Mouse (Mus musculus) adrenal gland, adult 8-10 months (tissue): Measurements from ENCODE around the gene Robo3. TPM values are rescaled to one million over a fixed set of nuclear protein-coding genes. Genes with fewer than 3 reads are reported as not detected.
A peak's percentile ranks its signal among the peaks of the same experiment; 100 is the strongest.

Source experiments
- DNase-seq: peaks from one replicate; pipeline ENCODE4 v3.0.0; 2022
- total RNA-seq, 4 experiments: library from RNA; stranded (reverse); gene quantifications; 2 replicates each; pipeline ENCODE4 v1.2.4; 2022

Robo3 gene
- 1 to 10 TPM; 1.3 to 2.1 (median 1.7) TPM for total RNA-seq

- no peak for DNase-seq
Measured at GRCm38 (mm10) chr9:37432720-37433421, at the start of gene Robo3. TSS of gene Robo3 (minus strand) at chr9:37433246.

GRCm38 (mm10) chr9:37474923-37475322 lies 41.9 kb upstream of the Robo3 start:
- no peak for DNase-seq

- no peak for DNase-seq
Measured at GRCm38 (mm10) chr9:37473611-37474125, 40.6 kb upstream of the Robo3 start.

GRCm38 (mm10) chr9:37462764-37463163 lies 29.7 kb upstream of the Robo3 start:
- no peak for DNase-seq

- DNase-seq, result no peak
Measured at GRCm38 (mm10) chr9:37461571-37461970, 28.5 kb upstream of the Robo3 start.

- no peak for DNase-seq
Measured at GRCm38 (mm10) chr9:37460961-37461340, 27.9 kb upstream of the Robo3 start.

- no peak for DNase-seq
Measured at GRCm38 (mm10) chr9:37460043-37460960, 27.3 kb upstream of the Robo3 start.

GRCm38 (mm10) chr9:37459665-37460042 lies 26.6 kb upstream of the Robo3 start:
- DNase-seq, result no peak

GRCm38 (mm10) chr9:37457151-37457550 lies 24.1 kb upstream of the Robo3 start:
- no peak for DNase-seq

- DNase-seq, result no peak
Measured at GRCm38 (mm10) chr9:37456481-37456910, 23.4 kb upstream of the Robo3 start.

GRCm38 (mm10) chr9:37455868-37456267 lies 22.8 kb upstream of the Robo3 start:
- DNase-seq, result no peak

- no peak for DNase-seq
Measured at GRCm38 (mm10) chr9:37454991-37455390, 21.9 kb upstream of the Robo3 start.

- no peak for DNase-seq
Measured at GRCm38 (mm10) chr9:37454011-37454492, 21.0 kb upstream of the Robo3 start.

GRCm38 (mm10) chr9:37453328-37453727 lies 20.3 kb upstream of the Robo3 start:
- DNase-seq, result no peak

- DNase-seq, result no peak
Measured at GRCm38 (mm10) chr9:37452401-37452800, 19.4 kb upstream of the Robo3 start.

GRCm38 (mm10) chr9:37437772-37438735 lies 5.0 kb upstream of the Robo3 start:
- no peak for DNase-seq

GRCm38 (mm10) chr9:37435616-37436015 lies 2.6 kb upstream of the Robo3 start:
- no peak for DNase-seq

GRCm38 (mm10) chr9:37434932-37435331 lies 1.9 kb upstream of the Robo3 start:
- no peak for DNase-seq

- no peak for DNase-seq
Measured at GRCm38 (mm10) chr9:37433823-37434560, 946 bp upstream of the Robo3 start.

- DNase-seq, result no peak
Measured at GRCm38 (mm10) chr9:37432026-37432666, 900 bp downstream of the Robo3 start.

GRCm38 (mm10) chr9:37430582-37430981 lies 2.5 kb downstream of the Robo3 start:
- peak; percentile 69 for DNase-seq
